Mouse (Mus musculus) lung, postnatal 14 days (tissue): Measurements from ENCODE around the gene Tex12.

Source experiments
- DNase-seq: peaks from one replicate; pipeline ENCODE4 v3.0.0; 2021

The Tex12 gene

GRCm38 (mm10) chr9:50554241-50555093 lies 6.7 kb downstream of the Tex12 start, which contains the start of gene Il18:
TSS of gene Il18 (plus strand) at chr9:50554827.
- peak; percentile 19 for DNase-seq

- DNase-seq, result no peak
Measured at GRCm38 (mm10) chr9:50553547-50553946, 7.6 kb downstream of the Tex12 start.

- DNase-seq, result no peak
Measured at GRCm38 (mm10) chr9:50552206-50552605, 8.9 kb downstream of the Tex12 start.

GRCm38 (mm10) chr9:50548936-50549335 lies 12.2 kb downstream of the Tex12 start:
- DNase-seq, result no peak

DNA sequence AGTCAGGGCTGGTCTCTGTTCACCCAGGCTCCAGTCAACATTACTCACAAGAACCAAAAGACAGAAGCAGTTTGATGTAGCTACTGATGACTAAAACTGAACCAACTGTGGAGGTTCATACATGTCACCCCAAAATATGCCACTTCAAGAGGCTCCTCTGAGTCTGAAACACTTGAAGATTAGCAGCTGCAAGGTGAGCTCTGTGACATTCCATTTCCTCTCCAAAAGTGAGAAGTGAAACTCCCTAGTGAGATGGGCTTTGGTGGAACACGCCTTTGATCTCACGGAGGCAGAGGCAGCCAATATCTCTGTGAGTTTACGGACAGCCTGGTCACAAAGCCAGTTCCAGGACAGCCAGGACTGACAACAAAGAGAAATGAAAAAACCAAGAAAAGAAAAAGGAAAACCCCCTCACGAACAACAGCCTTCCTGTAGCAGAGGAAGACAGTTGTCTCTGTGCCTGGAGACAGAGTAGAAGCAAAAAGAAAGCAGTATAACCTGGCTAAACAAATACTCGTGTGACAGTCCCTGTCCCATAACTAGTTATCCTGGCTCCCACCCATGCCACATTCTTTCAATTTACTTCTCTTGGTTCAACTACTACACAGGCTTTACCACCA lies 13.2 kb downstream of the Tex12 start:
- DNase-seq, result no peak

- no peak for DNase-seq
Measured at GRCm38 (mm10) chr9:50542401-50542800, 18.7 kb downstream of the Tex12 start.

- DNase-seq, result no peak
Measured at GRCm38 (mm10) chr9:50540170-50540569, 21.0 kb downstream of the Tex12 start.

- DNase-seq, result no peak
Measured at GRCm38 (mm10) chr9:50537295-50537694, 23.8 kb downstream of the Tex12 start.

DNA sequence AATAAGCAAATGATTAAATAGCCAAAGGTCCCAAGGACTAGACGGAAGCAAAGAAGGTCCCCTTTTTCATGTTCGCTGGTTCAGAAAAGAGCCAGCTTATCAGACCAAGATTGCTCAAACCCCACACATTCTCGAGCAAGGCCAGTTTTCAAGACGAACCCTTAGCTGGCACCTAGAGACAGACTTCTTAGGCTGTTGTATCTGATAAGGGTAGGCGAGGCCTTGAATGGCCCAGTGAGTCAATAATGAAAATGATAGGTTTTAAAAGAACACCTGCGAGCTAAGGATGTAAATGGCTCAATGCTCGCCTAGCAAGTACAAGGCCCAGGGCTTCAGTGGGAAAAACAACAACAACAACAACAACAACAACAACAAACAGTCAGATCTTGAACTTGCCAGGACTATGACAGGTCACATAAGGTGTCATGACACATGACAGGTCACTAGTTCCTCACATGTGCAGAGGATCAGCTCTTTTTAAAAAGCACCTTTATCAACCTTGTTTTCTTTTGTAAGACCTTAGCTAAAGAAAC lies 24.5 kb downstream of the Tex12 start:
- no peak for DNase-seq

- peak; percentile 17 for DNase-seq
Measured at GRCm38 (mm10) chr9:50535930-50536329, 25.2 kb downstream of the Tex12 start.

GRCm38 (mm10) chr9:50533791-50534190 lies 27.3 kb downstream of the Tex12 start:
- no peak for DNase-seq

- DNase-seq, result no peak
Measured at GRCm38 (mm10) chr9:50533328-50533727, 27.8 kb downstream of the Tex12 start.

- DNase-seq, result peak; percentile 37
Measured at GRCm38 (mm10) chr9:50530890-50531289, 30.2 kb downstream of the Tex12 start.

DNA sequence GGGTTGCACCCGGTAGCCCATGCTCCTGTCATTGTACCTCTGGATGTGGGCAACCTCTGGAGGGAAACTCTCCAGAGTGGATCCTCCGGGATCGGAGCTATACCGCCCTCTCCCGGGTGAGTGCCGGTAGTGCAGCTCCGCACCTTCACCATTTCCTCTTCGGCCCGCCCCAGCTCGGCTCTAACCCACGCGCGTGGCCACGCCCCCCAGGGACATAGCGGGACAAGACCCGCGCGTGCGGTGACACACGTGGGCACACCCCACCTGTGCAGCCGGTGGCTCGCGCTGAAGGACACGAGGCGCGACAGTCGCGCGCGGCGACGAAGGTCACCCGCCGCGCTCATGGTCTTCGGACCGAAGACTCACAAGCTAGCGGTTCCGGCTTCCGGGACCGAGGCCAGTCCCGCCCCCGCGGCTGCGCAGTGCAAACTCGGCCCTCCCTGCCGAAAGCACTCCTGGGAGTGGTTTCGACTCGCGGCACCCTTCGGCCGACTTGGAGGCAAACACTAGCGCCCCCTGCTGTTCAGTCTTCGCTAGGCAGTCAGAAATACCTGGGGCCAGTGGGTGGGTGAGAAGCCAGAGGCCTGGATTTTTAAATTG lies 32.7 kb downstream of the Tex12 start, which contains the start of gene Pts:
Gene Pts (minus strand): TSS at position 432 of the 600 bp plus-strand sequence.
- DNase-seq, result peak; percentile 99

DNA sequence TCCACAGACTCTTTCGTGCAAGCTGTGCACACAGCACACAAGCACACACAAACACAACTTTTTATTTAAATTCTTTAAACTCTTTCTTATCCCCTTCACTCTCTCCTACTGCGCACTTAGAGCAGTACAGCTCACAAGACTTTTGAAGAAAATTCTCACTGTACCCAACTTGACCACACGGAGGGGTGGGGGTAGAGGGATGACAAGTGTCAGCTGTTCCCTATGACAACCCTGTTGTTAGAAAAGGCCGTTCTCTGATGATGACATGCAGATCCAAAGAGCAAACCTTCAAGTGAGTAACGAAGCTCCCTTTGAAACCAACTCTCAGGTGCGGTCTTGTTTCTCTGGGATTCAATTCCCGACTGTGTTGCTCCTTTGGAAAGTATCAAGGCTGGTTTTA lies 33.3 kb downstream of the Tex12 start:
- no peak for DNase-seq

- DNase-seq, result no peak
Measured at GRCm38 (mm10) chr9:50525585-50525984, 35.5 kb downstream of the Tex12 start.

GRCm38 (mm10) chr9:50524936-50525335 lies 36.2 kb downstream of the Tex12 start:
- no peak for DNase-seq

DNA sequence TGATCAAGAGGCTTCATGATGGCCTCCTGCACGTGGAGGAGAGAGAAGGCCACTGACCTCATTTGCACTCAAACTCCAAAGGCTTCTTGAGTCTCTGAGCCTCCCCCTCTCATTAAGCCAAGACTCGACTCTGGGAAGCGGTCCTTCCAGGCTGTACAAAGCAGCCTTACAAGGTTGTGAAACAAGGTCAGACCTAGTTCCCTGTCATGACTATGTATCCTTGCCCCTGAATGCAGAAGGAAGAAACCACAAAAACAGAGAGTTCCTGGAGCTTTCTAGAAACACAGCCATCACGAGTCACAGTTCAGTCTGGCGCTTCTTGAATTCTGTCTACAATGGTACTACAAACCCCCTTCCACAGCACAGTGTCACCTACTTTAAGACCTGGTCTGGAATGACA lies 38.6 kb downstream of the Tex12 start:
- no peak for DNase-seq

- DNase-seq, result no peak
Measured at GRCm38 (mm10) chr9:50521562-50521961, 39.6 kb downstream of the Tex12 start.

DNA sequence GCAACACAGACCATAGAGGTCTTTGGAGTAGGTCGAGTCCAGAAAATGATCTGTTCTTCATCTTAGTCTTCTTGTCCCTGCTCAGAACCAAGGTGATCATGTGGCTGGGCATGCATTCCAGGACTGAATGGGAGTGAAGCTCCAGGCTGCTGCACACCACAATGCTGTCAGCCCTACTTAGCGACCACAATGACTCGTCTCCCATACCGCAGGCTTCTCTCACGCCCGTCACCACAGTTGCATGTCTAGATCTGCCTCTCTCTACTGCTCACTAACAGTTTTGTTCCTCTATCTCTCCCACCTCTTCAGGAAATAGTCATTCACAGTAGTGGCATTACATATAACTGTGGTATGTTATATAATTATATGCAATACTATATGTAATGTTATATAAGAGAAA lies 40.4 kb downstream of the Tex12 start:
- DNase-seq, result no peak

- DNase-seq, result no peak
Measured at GRCm38 (mm10) chr9:50518781-50519180, 42.3 kb downstream of the Tex12 start.

GRCm38 (mm10) chr9:50515462-50515861 lies 45.7 kb downstream of the Tex12 start:
- DNase-seq, result no peak

GRCm38 (mm10) chr9:50507570-50507969 lies 53.6 kb downstream of the Tex12 start:
- no peak for DNase-seq
